In genomic region chr9:87027423-87028084, GRCm38 (mm10) we compare ENCODE assay signal across 7 mouse cellular contexts. TPM values are rescaled to one million over a fixed set of nuclear protein-coding genes. Genes with fewer than 3 reads are reported as not detected.
A peak's percentile ranks its signal among the peaks of the same experiment; 100 is the strongest.
DNase-seq lines count a peak whose midpoint lies in the region; ATAC-seq lines count a peak whose summit lies in the region.

No protein-coding gene starts in this region.

- WGBS in embryonic facial prominence, embryonic 11.5 days, result 46% methylated on average over 8 of the region's 8 CpGs
- 46% methylated on average over 8 of the region's 8 CpGs for WGBS in hindbrain, embryonic 12.5 days

- H3K9me3 ChIP-seq in embryonic facial prominence, embryonic 11.5 days (replicated peaks; ENCODE audit: control insufficient read depth, low read length), result no peaks in the 10 kb centered on the region
- H3K9me3 ChIP-seq in hindbrain, embryonic 12.5 days (replicated peaks), result no peaks in the 10 kb centered on the region

- no peak for ATAC-seq in embryonic facial prominence, embryonic 11.5 days (replicated peaks; ENCODE audit: insufficient number of reproducible peaks, low FRiP score, low TSS enrichment, low read depth)
- peak; percentile 77 for ATAC-seq in hindbrain, embryonic 12.5 days (ENCODE audit: low FRiP score)

- H3K9ac ChIP-seq in embryonic facial prominence, embryonic 11.5 days (replicated peaks; ENCODE audit: low read length), result no peak overlapping the region
- no peak overlapping the region for H3K9ac ChIP-seq in hindbrain, embryonic 12.5 days

- H3K4me3 ChIP-seq in embryonic facial prominence, embryonic 11.5 days (ENCODE audit: low read depth, low read length), result no peak overlapping the region
- H3K4me3 ChIP-seq in hindbrain, embryonic 12.5 days, result no peak overlapping the region

- no peaks in the 10 kb centered on the region for H3K4me1 ChIP-seq in embryonic facial prominence, embryonic 11.5 days (ENCODE audit: control insufficient read depth, insufficient read depth, low read length)
- peaks cover 12% of the 10 kb centered on the region for H3K4me1 ChIP-seq in hindbrain, embryonic 12.5 days

- H3K36me3 ChIP-seq in embryonic facial prominence, embryonic 11.5 days (replicated peaks; ENCODE audit: control insufficient read depth, insufficient read depth, low read depth, low read length), result no peaks in the 10 kb centered on the region
- H3K36me3 ChIP-seq in hindbrain, embryonic 12.5 days, result peaks cover 6% of the 10 kb centered on the region; the same call in 1 of the 2 replicates

- H3K4me2 ChIP-seq in embryonic facial prominence, embryonic 11.5 days (ENCODE audit: low read depth, low read length), result no peak overlapping the region
- no peak overlapping the region for H3K4me2 ChIP-seq in hindbrain, embryonic 12.5 days (replicated peaks)

- H3K27ac ChIP-seq in embryonic facial prominence, embryonic 11.5 days (replicated peaks; ENCODE audit: low read depth, low read length), result no peak overlapping the region
- H3K27ac ChIP-seq in hindbrain, embryonic 12.5 days, result no peak overlapping the region

- no peaks in the 10 kb centered on the region for H3K27me3 ChIP-seq in embryonic facial prominence, embryonic 11.5 days (ENCODE audit: control insufficient read depth, insufficient read depth, low read length)
- no peaks in the 10 kb centered on the region for H3K27me3 ChIP-seq in hindbrain, embryonic 12.5 days

- peak; percentile 61 for DNase-seq in ES-CJ7 (ENCODE audit: low read depth, low spot score)
- DNase-seq in adrenal gland, adult 2 months, result peak; percentile 32
- DNase-seq in embryonic facial prominence, embryonic 11.5 days (ENCODE audit: low spot score), result peak; percentile 86
- DNase-seq in layer of hippocampus, adult 9-11 months, result peak; percentile 44
- peak; percentile 75 for DNase-seq in lung, postnatal 14 days
- DNase-seq in right cerebral cortex, adult 18-20 months, result peak; percentile 52

RNA-seq across cellular contexts. Expression of gene Cyb5r4, which starts 5.7 kb away (rescaled TPM):
- total RNA-seq in adrenal gland, adult 2 months (2021), result 10 to 100 TPM; 37.3 to 42.1 TPM
- 11.2 and 11.5 TPM in 2 replicates for polyA plus RNA-seq in adrenal gland, adult 2 months (2012; rRNA removed)
- polyA plus RNA-seq in embryonic facial prominence, embryonic 11.5 days (2014; fragmentation: Nextera tagmentation; extraction: Ambion mirVana), result 85.5 and 86.6 TPM in 2 replicates
- polyA plus RNA-seq in hindbrain, embryonic 12.5 days (2016; fragmentation: Nextera tagmentation; extraction: Ambion mirVana), result 101 and 102 TPM in 2 replicates

RNA-seq across cellular contexts. Expression of gene Ripply2, which starts 12.2 kb away (rescaled TPM):
- 1 to 10 TPM; 1.8 to 2.3 TPM for total RNA-seq in adrenal gland, adult 2 months (2021)
- polyA plus RNA-seq in adrenal gland, adult 2 months (2012; rRNA removed), result 1.1 and 1.9 TPM in 2 replicates
- polyA plus RNA-seq in embryonic facial prominence, embryonic 11.5 days (2014; fragmentation: Nextera tagmentation; extraction: Ambion mirVana), result 0.35 TPM in 1 of 2 replicates, not detected in the other
- polyA plus RNA-seq in hindbrain, embryonic 12.5 days (2016; fragmentation: Nextera tagmentation; extraction: Ambion mirVana), result 2.2 and 2.7 TPM in 2 replicates

Comparison
In these comparisons a context has a peak if more than half of its experiments do, and no peak if none do; other contexts are left out.
1. DNase-seq: peak in every context shown above with its lines; median percentile 86 in embryonic facial prominence, embryonic 11.5 days; 75 in lung, postnatal 14 days; 61 in ES-CJ7; 52 in right cerebral cortex, adult 18-20 months; 44 in layer of hippocampus, adult 9-11 months; 32 in adrenal gland, adult 2 months.